Mouse (Mus musculus) ES-Bruce4 (cell line): ENCODE measurements around the gene Mapkap1.

Experiments
- CTCF ChIP-seq: IDR thresholded peaks from one replicate; pipeline ENCODE4 v1.8.1; 2011; ENCODE audit warnings: low read depth, low read length
- POLR2A ChIP-seq: IDR thresholded peaks from one replicate; pipeline ENCODE4 v1.8.1; 2011; ENCODE audit warnings: low read length; ENCODE audit not compliant: insufficient read depth

DNA sequence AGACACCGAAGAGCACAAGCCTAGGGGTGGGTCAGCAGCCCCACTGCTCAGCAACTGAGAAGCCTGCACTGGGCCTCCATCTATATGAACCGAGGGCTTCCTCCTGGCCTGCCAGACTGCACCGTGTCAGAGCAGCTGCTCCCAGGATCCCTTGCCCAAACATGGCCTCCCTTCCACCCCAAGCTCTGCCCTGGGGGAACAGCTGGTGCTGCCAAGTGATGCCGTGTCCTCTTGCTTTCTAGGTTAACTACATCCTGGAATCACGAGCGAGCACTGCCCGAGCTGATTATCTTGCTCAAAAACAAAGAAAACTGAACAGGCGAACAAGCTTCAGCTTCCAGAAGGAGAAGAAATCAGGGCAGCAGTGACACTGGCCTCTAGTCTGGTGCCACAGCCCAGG is 216.6 kb downstream of the Mapkap1 start:
- TF ChIP-seq CTCF: no peak
- no peak for TF ChIP-seq POLR2A
